ENCODE assay signal across 9 mouse cellular contexts in the genomic region with DNA sequence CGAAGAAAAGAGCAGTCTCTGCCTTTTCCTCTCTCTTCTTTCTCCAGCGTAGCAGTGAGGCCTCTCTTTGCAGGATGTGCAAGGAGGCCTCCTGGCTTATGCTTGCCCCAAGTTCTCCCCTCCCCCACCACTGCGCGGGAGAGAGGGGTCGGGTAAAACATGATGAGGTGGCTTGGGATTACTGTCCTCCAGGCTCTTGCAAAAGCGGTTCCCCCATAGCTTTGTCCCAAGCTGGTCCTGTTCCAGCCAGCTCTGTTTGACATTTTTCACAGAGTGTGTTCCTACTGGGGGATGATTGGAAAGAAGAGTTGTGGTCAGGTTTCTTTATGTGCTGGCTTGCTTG.
DNase-seq lines count a peak whose midpoint lies in the region; ATAC-seq lines count a peak whose summit lies in the region.
"Had no signal": no experiment of that assay in that cellular context is flagged by ENCODE, and none has a peak within 500 bp of the region (broad histone marks: within the 10 kb centered on the region; RNA-seq: fewer than 3 reads in every experiment).

No protein-coding gene starts in this region.

- no peak overlapping the region for H3K4me2 ChIP-seq in kidney, embryonic 15.5 days
- H3K4me2 ChIP-seq in embryonic facial prominence, embryonic 11.5 days (ENCODE audit: low read depth, low read length), result no peak overlapping the region
- H3K4me2 ChIP-seq in hindbrain, embryonic 15.5 days, result no peak overlapping the region
- H3K4me2 ChIP-seq in midbrain, embryonic 16.5 days (ENCODE audit: low read length), result no peak overlapping the region

- no peak overlapping the region for H3K4me3 ChIP-seq in kidney, embryonic 15.5 days (replicated peaks)
- H3K4me3 ChIP-seq in embryonic facial prominence, embryonic 11.5 days (ENCODE audit: low read depth, low read length), result no peak overlapping the region
- no peak overlapping the region for H3K4me3 ChIP-seq in hindbrain, embryonic 15.5 days
- no peak overlapping the region for H3K4me3 ChIP-seq in midbrain, embryonic 16.5 days (ENCODE audit: low read depth, low read length)

- no peak for DNase-seq in kidney, postnatal 25 days
- DNase-seq in embryonic facial prominence, embryonic 11.5 days (ENCODE audit: low spot score), result no peak
- no peak for DNase-seq in frontal cortex, postnatal 36 days (ENCODE audit: low spot score in 2 of 2)
- no peak for DNase-seq in layer of hippocampus, adult 8-10 months (ENCODE audit: low spot score in 2 of 2)
- no peak for DNase-seq in left cerebral cortex, postnatal 25 days (ENCODE audit: low spot score in 2 of 2)

- H3K4me1 ChIP-seq in kidney, embryonic 15.5 days, result peaks cover 20% of the 10 kb centered on the region
- peaks cover 4% of the 10 kb centered on the region; the same call in 1 of the 2 replicates for H3K4me1 ChIP-seq in embryonic facial prominence, embryonic 11.5 days (ENCODE audit: control insufficient read depth, insufficient read depth, low read length)
- H3K4me1 ChIP-seq in hindbrain, embryonic 15.5 days (replicated peaks), result peaks cover 20% of the 10 kb centered on the region
- H3K4me1 ChIP-seq in midbrain, embryonic 16.5 days (ENCODE audit: control insufficient read depth, insufficient read depth, low read length), result peaks cover 10% of the 10 kb centered on the region; the same call in 1 of the 2 replicates

- intact Hi-C loops in left cerebral cortex, postnatal 25 days (cut with DNase I), result no loop called here

- no peak overlapping the region for H3K9ac ChIP-seq in kidney, embryonic 15.5 days
- no peak overlapping the region for H3K9ac ChIP-seq in embryonic facial prominence, embryonic 11.5 days (replicated peaks; ENCODE audit: low read length)
- H3K9ac ChIP-seq in hindbrain, embryonic 15.5 days, result no peak overlapping the region
- peak overlapping the region; percentile 5; the same call in 1 of the 2 replicates for H3K9ac ChIP-seq in midbrain, embryonic 16.5 days (ENCODE audit: low read depth, low read length)

- H3K27me3 ChIP-seq in kidney, embryonic 15.5 days, result no peaks in the 10 kb centered on the region
- no peaks in the 10 kb centered on the region for H3K27me3 ChIP-seq in embryonic facial prominence, embryonic 11.5 days (ENCODE audit: control insufficient read depth, insufficient read depth, low read length)
- H3K27me3 ChIP-seq in hindbrain, embryonic 15.5 days, result no peaks in the 10 kb centered on the region
- H3K27me3 ChIP-seq in midbrain, embryonic 16.5 days (ENCODE audit: control insufficient read depth, insufficient read depth, low read depth, low read length), result no peaks in the 10 kb centered on the region
- H3K27me3 ChIP-seq: CH12.LX had no signal

- H3K27ac ChIP-seq in kidney, embryonic 15.5 days, result peak overlapping the region; percentile 28
- H3K27ac ChIP-seq in embryonic facial prominence, embryonic 11.5 days (replicated peaks; ENCODE audit: low read depth, low read length), result peak overlapping the region; percentile 41; the same call in 1 of the 2 replicates
- H3K27ac ChIP-seq in hindbrain, embryonic 15.5 days (replicated peaks), result peak overlapping the region; percentile 57
- H3K27ac ChIP-seq in midbrain, embryonic 16.5 days (ENCODE audit: low read length), result peak overlapping the region; percentile 23; the same call in 1 of the 2 replicates

- peaks cover 10% of the 10 kb centered on the region for H3K9me3 ChIP-seq in kidney, embryonic 15.5 days (replicated peaks)
- H3K9me3 ChIP-seq in embryonic facial prominence, embryonic 11.5 days (replicated peaks; ENCODE audit: control insufficient read depth, low read length), result no peaks in the 10 kb centered on the region
- no peaks in the 10 kb centered on the region for H3K9me3 ChIP-seq in hindbrain, embryonic 15.5 days
- no peaks in the 10 kb centered on the region; the same call in 1 of the 2 replicates for H3K9me3 ChIP-seq in midbrain, embryonic 16.5 days (replicated peaks; ENCODE audit: control insufficient read depth, low read length, poor library complexity, severe bottlenecking)

- ATAC-seq in kidney, embryonic 15.5 days (replicated peaks; ENCODE audit: low FRiP score), result peak; percentile 35; the same call in 1 of the 2 replicates
- peak; percentile 70 for ATAC-seq in embryonic facial prominence, embryonic 11.5 days (replicated peaks; ENCODE audit: insufficient number of reproducible peaks, low FRiP score, low TSS enrichment, low read depth)
- ATAC-seq in hindbrain, embryonic 15.5 days (ENCODE audit: low FRiP score, low read depth), result peak; percentile 31; the same call in 1 of the 2 replicates
- 0 out of 2 replicates have a peak, but pooled peaks have one; percentile 20 for ATAC-seq in midbrain, embryonic 16.5 days

- H3K36me3 ChIP-seq in kidney, embryonic 15.5 days, result peaks cover 11% of the 10 kb centered on the region
- no peaks in the 10 kb centered on the region for H3K36me3 ChIP-seq in embryonic facial prominence, embryonic 11.5 days (replicated peaks; ENCODE audit: control insufficient read depth, insufficient read depth, low read depth, low read length)
- H3K36me3 ChIP-seq in hindbrain, embryonic 15.5 days, result no peaks in the 10 kb centered on the region
- 0 out of 2 replicates have a peak, but pooled peaks cover 3% of the 10 kb centered on the region for H3K36me3 ChIP-seq in midbrain, embryonic 16.5 days (ENCODE audit: control insufficient read depth, insufficient read depth, low read length)

- 60% methylated on average over 6 of the region's 6 CpGs for WGBS in kidney, embryonic 15.5 days
- WGBS in embryonic facial prominence, embryonic 11.5 days, result 44% methylated on average over 6 of the region's 6 CpGs
- 13% methylated on average over 5 of the region's 6 CpGs for WGBS in hindbrain, embryonic 15.5 days
- 18% methylated on average over 6 of the region's 6 CpGs for WGBS in midbrain, embryonic 16.5 days

Comparison
In these comparisons a context has a peak if more than half of its experiments do, and no peak if none do; other contexts are left out.
1. ATAC-seq: peak in every context shown above with its lines; median percentile 70 in embryonic facial prominence, embryonic 11.5 days; 35 in kidney, embryonic 15.5 days; 31 in hindbrain, embryonic 15.5 days; 20 in midbrain, embryonic 16.5 days.